Mouse (Mus musculus): ENCODE measurements around the gene Pkp1.

DNA sequence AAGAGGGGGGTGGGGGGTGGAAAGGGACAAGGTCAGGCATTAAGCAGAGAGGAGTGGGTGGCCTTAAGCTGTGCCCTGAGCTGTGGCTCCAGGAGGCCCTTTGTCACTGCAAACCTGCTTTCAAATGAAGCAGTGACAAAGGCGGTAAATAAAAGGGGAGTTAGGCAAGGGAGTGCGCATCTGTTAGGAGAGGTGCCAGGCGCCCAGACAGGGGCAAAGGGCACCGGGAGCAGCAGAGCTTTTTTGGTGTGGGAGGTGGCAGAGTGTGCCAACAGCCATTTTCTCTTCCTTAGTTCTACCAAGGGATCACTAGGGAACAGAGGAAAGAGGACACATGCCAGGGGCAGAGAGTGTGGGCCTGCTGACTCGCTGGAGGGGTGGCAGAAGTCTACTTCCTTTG is 1.8 kb downstream of the Pkp1 start:
- TF ChIP-seq POLR2A (IDR thresholded peaks at IDR 0.05; ENCODE audit: low read depth, low read length) (no peak), CTCF (IDR thresholded peaks at IDR 0.05; ENCODE audit: extremely low read depth, insufficient read depth, insufficient read length, insufficient replicate concordance) (no peak)

Measured in spleen, adult 2 months (tissue).